Mouse (Mus musculus) lung, adult 2 months (tissue): ENCODE results near the gene Dgki.

ENCODE experiments used
- CTCF ChIP-seq: fragments of 200-500 bp; IDR thresholded peaks from 2 replicates; pipeline ENCODE4 v1.5.1; 2011; ENCODE audit warnings: mild to moderate bottlenecking, low read length, control low read depth; ENCODE audit not compliant: insufficient read depth
- POLR2A ChIP-seq: fragments of 200-500 bp; IDR thresholded peaks from 2 replicates; pipeline ENCODE4 v1.6.1; 2011; ENCODE audit warnings: low read depth, mild to moderate bottlenecking, control low read depth, low read length, borderline replicate concordance; ENCODE audit errors: extremely low read depth

- TF ChIP-seq CTCF, result no peak
- no peak for TF ChIP-seq POLR2A
Measured at GRCm38 (mm10) chr6:36816666-36817065, 483.3 kb downstream of the Dgki start.
